Mouse (Mus musculus) bone marrow macrophage, adult 2 months (primary cell): ENCODE measurements around the gene Aprt.

Source experiments
- CTCF ChIP-seq: IDR thresholded peaks from 2 replicates; pipeline ENCODE4 v1.5.1; 2012; ENCODE audit warnings: low read depth, mild to moderate bottlenecking, low read length, moderate library complexity
- POLR2A ChIP-seq: IDR thresholded peaks from 2 replicates; pipeline ENCODE4 v1.6.1; 2012; ENCODE audit warnings: mild to moderate bottlenecking, low read depth, low read length, borderline replicate concordance

DNA sequence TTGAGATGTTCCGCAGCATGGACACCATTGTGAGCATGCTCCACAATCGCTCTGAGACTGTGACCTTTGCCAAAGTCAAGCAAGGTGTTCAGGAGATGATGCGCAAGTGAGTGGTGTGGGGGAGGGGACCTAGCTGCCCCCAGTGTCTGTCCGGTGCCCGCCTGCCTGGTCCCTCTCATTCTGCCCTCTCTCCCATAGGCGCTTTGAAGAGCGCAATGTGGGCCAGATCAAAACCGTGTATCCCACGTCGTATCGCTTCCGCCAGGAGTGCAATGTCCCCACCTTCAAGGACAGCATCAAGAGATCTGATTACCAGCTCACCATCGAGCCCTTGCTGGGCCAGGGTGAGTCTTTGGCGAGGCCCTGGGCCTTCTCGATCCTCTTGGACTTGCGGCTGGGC is 6.7 kb downstream of the Aprt start:
- TF ChIP-seq CTCF (no peak), POLR2A (no peak)
